Mouse (Mus musculus) splenic B cell, adult 2 months (primary cell): ENCODE measurements around the gene Nnat.
"Not testable (repeated sequence)": the region's sequence is repeated elsewhere in the genome, so short reads cannot be mapped to it uniquely, and the experiment has no call there.

Experiments
- DNase-seq: peaks from one replicate; pipeline ENCODE4 v3.0.0-alpha.2; 2011; ENCODE audit warnings: low read depth, low spot score
- H3K27me3 ChIP-seq: 2 replicates; pipeline ENCODE4 v1.6.1; 2012; ENCODE audit warnings: mild to moderate bottlenecking, low read length, moderate library complexity, mixed read lengths; ENCODE audit not compliant: control insufficient read depth, poor library complexity, insufficient read depth, severe bottlenecking
- H3K36me3 ChIP-seq: 2 replicates; pipeline ENCODE4 v1.6.1; 2012; ENCODE audit warnings: mild to moderate bottlenecking, low read length, moderate library complexity, mixed read lengths; ENCODE audit not compliant: control insufficient read depth, poor library complexity, insufficient read depth, severe bottlenecking

Nnat gene

GRCm38 (mm10) chr2:157563031-157563430 lies 3.2 kb downstream of the Nnat start:
- Histone ChIP-seq H3K27me3 (no peaks in the 10 kb centered on the region), H3K36me3 (no peaks in the 10 kb centered on the region)
- no peak for DNase-seq

DNA sequence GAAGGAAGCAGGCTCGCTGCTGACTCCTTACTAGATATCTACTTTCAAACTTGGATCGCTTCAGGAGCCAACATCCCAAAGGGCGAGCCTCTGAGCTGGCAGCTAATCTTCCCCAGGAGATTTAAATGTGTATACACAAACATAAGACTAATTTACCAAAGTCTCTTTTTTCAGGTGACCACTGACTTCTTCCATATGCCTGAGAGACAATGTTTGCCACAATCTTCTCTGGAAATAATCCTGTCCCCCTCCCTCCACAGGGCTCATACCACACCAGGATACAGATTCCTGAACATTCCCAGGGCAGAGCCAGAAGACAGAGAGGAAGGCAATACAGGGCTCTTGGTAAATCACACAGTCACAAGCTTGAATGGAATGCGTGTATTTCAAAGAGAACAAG lies 4.8 kb downstream of the Nnat start:
- H3K27me3 ChIP-seq: no peaks in the 10 kb centered on the region
- no peaks in the 10 kb centered on the region for H3K36me3 ChIP-seq
- DNase-seq: no peak

DNA sequence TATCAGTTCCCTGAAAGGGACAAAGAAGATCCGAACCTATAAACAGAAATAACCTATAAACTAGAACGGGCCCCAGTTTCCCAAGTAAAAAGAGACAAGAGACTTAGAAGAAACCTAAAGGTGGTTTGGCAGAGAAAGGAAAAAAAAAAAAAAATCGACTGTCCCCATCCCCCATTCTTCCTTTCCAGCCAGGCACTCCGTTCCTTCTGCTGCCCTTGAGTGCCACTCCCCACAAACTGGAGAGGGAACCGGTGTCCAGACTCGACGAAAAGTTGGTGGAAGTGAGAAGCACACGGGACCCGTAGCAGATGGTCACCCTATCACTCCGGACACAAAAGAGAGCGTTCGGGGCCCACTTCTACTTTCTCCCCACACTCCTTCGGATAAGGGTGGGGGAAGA lies 5.6 kb downstream of the Nnat start:
- peak; percentile 14 for DNase-seq

DNA sequence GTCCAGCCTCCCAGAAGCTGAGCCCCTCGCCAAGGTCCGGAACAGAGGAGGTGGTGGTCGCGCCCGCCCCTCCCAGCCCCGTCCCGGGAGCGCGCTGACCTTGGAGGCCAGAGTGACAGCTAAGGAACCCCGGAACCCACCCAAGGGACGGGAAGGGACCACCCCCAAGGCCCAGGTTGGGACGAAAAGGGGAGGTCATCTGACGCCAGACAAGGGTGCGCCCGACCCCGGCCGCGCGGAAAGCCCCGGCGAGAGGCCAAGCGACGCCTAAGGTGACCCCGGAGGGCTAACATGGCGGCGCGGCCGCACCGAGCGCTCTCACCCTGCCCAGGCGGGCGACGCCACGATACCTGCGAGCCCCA lies 6.0 kb downstream of the Nnat start:
- DNase-seq: no peak
- Histone ChIP-seq H3K27me3 (no peaks in the 10 kb centered on the region), H3K36me3 (no peaks in the 10 kb centered on the region)

More for the DNA sequence above, 5.6 kb downstream of the Nnat start:
- H3K27me3 ChIP-seq: no peaks in the 10 kb centered on the region
- H3K36me3 ChIP-seq: no peaks in the 10 kb centered on the region

DNA sequence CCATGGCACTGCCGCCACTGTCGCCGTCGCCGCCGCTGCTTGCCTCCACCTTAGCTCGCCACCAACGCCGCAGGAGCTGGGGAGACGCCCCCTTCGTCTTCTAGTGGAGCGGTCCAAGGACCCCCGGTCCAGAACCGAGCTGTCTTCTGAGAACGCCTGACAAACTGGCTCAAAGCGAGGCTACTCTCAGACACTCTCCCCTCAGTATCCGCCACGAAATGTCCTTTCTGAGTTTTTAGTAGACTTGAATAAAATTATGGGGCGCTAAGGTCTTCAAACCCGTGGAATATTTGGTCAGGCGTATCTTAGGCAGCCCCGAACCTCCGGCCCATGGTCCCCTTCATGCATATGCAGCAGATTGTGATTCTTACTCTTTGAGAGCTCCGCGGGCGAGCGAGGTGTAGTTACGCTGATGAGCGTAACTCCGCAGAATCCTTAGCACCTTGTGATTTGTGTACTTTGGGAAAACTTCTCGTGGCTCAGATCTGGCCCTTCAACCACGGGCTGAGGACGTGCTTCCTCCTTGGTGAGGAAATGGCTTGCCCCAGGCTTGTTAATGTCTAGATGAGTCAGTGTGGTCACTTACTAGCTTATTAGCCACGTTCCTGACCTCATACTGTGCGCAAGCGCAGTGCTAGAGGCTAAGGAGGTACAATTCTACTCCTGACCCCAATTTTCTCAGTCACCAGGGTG lies 6.5 kb downstream of the Nnat start:
- no peaks in the 10 kb centered on the region for H3K27me3 ChIP-seq
- peak; percentile 92 for DNase-seq
- H3K36me3 ChIP-seq: no peaks in the 10 kb centered on the region

GRCm38 (mm10) chr2:157567235-157567961 lies 7.5 kb downstream of the Nnat start:
- Histone ChIP-seq H3K27me3 (no peaks in the 10 kb centered on the region), H3K36me3 (no peaks in the 10 kb centered on the region)
- peak; percentile 15 for DNase-seq

DNA sequence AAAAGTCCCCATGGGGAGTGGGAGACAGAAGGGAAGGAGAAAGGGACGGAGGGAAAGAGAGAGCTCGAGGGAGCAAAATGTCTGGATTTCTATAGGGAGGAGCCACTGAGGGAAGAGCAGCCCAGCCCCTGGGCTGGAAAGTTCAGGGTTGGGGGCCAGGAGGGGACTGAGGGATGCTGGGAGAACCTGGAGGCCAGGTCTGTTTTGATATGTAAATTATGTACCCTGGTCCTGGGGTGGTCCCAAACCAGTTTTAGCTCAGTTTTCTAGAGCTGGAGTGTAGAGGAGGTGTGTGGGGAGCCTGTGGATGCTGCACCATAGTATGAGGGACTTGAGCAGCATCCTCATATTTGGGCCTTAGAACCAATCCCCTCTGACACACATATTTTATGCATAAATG lies 9.0 kb downstream of the Nnat start:
- Histone ChIP-seq H3K36me3 (no peaks in the 10 kb centered on the region), H3K27me3 (no peaks in the 10 kb centered on the region)
- no peak for DNase-seq

DNA sequence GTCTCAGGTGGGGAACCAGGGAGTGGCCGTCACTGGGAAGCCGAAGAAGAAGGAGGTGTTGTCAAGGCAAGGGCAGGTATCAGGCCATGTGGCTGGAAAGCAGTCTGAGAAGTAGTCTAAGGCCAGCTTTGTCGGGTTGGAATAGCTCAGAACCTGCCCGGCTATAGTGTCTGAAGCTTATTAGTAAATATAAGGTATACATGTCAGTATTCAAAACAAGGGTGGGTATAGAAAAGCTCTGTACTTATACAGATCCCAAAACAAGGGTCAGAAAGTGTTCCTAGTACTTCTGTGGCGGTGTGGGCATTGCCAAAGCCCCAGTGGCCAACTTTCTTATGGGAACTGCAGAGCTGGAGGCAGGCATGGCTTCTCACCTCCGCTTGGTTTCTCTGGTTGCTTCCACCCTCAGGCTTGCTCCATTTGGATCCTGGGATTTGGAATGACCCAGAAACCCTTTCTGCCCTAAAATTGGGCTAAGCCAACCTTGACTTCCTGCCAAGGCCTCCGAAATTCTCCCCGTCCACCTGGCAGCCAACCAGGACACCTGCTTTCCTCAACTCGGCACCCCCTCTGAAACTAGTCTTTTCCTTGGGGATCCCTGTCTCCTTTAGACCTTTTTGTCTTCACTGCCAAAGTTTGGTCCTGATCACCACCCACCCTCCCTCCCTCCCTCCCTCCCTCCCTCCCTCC lies 10.1 kb downstream of the Nnat start:
- Histone ChIP-seq H3K36me3 (no peaks in the 10 kb centered on the region), H3K27me3 (no peaks in the 10 kb centered on the region)
- no peak for DNase-seq

- peak; percentile 73 for DNase-seq
- no peaks in the 10 kb centered on the region for H3K36me3 ChIP-seq
- no peaks in the 10 kb centered on the region for H3K27me3 ChIP-seq
These were observed 11.4 kb downstream of the Nnat start, which contains the start of gene Blcap for GRCm38 (mm10) chr2:157571224-157571832. Blcap (minus strand) TSS chr2:157571274.

DNA sequence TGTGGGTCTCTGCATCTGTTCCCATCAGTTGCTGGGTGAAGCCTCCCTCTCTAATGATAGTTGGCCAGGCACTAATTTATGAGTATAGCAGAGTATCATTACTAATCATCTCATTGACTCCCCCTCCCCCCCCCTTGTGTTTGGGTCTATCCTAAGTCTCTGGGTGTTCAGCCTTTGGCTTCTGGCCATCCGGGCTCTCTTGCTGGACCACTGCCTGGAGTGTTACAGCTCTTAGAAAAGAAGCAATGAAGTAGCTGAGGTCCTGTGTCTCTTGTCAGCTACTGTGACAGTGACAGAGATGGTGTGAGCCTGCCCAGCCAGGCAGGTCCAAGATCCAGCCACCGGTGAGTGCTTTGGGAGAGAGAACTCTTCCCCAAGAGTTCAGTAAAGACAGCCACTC lies 12.9 kb downstream of the Nnat start:
- Histone ChIP-seq H3K36me3 (no peaks in the 10 kb centered on the region), H3K27me3 (no peaks in the 10 kb centered on the region)
- DNase-seq: no peak

DNA sequence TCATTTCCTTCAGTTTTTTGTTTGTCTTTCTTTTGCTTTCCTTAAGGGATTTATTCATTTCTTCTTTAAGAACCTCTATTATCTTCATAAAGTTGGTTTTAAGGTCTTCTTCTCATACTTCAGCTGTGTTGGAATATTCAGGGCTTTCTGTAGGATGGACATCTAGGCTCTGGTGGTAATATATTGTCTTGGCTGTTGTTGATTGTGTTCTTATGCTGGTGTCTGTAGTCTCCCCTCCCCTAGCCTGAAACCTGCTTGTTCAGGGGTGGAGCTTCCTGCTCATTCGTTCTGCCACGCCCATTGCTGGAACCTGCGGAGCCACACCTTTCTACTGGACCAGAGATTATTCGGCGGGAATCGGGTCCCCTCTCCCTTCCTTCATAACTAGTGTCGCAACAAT lies 25.5 kb downstream of the Nnat start:
- H3K27me3 ChIP-seq, H3K36me3 ChIP-seq, DNase-seq: not testable (repeated sequence)

DNA sequence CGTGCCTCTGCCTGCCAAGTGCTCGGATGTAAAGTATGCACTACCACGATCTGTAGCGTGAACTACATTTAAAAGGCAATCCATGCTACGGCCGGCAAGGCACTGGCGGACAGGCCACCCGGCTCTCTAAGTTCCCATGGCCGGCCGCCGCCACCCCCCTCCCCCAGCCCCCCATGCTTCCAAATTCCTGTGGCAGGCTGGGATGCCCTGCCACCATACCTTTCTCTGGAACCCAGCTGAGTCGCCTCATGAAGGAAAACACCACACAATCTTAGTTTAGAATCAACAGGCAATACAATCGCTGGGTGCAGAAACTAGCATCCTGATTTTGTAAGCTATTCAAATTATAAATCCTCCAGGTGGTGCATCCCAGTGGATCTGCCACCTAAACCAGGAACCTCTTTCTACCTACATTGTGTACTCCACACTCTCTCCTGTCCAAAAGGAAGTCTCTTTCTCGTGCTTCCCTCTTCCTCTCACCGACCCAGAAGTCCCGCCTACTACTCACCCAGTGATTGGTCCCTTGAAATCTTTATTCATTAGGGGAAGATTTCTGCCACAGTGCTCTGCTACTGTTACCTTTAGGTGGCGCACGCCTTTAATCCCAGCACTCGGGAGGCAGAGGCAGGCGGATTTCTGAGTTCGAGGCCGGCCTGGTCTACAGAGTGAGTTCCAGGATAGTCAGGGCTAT lies 37.1 kb downstream of the Nnat start:
- H3K36me3 ChIP-seq: no peaks in the 10 kb centered on the region
- peak; percentile 41 for DNase-seq
- no peaks in the 10 kb centered on the region for H3K27me3 ChIP-seq

DNA sequence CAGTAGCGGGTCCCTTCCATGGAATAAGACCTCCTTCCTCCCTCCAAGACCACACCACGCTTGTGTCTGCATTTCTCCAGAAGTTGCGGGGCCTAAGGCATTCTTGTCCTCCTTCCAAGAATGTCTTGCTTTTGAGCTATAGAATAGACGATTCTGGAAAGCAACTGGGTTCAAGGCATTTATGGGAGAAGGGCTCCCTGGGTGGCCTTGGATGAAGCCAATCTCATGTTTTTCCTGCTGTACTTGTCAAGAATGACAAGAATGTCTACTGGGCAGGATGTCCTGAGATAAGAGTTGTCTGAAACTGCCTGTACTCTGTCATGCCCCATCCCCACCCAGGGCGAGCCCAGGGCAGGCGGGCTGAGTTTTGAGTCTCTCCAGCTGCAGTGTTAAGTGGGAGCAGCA lies 41.6 kb downstream of the Nnat start:
- DNase-seq: no peak
- no peaks in the 10 kb centered on the region for H3K27me3 ChIP-seq
- no peaks in the 10 kb centered on the region for H3K36me3 ChIP-seq

DNA sequence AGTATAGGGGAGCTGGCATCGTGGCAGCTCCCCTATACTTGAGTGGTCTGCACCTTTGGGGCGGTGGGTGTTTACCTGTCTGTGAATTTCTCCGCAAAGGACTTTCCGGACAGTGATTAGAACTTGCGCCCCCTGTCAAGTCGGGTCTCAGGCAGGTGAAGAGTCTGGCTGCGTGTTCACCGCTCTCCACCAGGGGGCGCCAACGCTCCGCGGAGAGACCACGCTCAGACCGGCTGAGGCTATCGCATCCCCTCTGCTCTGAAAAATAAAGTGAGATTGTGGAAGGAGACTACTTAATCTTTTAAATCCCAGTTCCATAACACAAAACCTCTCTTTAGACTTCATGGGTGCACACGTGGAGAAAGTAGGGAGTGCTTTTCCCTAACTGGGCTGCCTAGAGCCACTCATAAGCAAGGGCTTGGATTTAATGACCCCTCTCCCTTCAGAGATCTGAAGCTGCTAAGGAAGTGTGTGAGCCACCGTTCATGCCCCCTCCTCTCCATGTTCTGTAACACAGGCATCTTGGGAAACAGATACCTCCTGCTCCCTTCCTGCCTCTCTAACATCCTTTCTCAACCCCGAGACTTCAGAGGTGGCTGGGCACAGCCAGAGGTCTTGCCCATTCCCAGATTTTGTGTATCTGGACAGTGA lies 45.3 kb downstream of the Nnat start:
- Histone ChIP-seq H3K27me3 (no peaks in the 10 kb centered on the region), H3K36me3 (no peaks in the 10 kb centered on the region)
- DNase-seq: peak; percentile 80
